Mouse (Mus musculus): Measurements from ENCODE around the gene Fmnl2.
A peak's percentile ranks its signal among the peaks of the same experiment; 100 is the strongest.

Gene Fmnl2

GRCm38 (mm10) chr2:53100093-53100492, 242.4 kb downstream of the Fmnl2 start:
- DNase-seq (ENCODE audit: extremely low spot score, low read depth, low spot score): no peak

GRCm38 (mm10) chr2:53101885-53102740, 244.5 kb downstream of the Fmnl2 start:
- no peak for DNase-seq (ENCODE audit: extremely low spot score, low read depth, low spot score)

- DNase-seq (ENCODE audit: extremely low spot score, low read depth, low spot score): no peak
Observed at GRCm38 (mm10) chr2:53102901-53103300, 245.2 kb downstream of the Fmnl2 start.

DNA sequence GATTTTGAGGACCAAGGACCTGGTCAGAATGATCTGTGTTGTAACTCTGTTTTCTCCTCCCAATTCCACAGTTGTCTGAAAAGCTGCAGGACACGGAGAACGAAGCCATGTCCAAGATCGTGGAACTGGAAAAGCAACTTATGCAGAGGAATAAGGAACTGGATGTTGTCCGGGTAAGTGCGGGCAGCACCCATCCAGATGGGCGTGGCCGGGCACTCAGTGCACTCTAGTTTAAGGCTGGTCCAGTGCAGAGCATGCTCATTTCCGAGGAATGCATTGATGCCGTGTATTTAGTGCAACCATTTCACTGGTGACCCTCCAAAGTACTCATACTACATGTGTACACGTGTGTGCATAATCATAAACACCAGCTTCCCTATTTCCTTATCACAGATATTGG, 247.7 kb downstream of the Fmnl2 start:
- no peak for DNase-seq (ENCODE audit: extremely low spot score, low read depth, low spot score)

GRCm38 (mm10) chr2:53106056-53106455, 248.4 kb downstream of the Fmnl2 start:
- DNase-seq (ENCODE audit: extremely low spot score, low read depth, low spot score): no peak

DNA sequence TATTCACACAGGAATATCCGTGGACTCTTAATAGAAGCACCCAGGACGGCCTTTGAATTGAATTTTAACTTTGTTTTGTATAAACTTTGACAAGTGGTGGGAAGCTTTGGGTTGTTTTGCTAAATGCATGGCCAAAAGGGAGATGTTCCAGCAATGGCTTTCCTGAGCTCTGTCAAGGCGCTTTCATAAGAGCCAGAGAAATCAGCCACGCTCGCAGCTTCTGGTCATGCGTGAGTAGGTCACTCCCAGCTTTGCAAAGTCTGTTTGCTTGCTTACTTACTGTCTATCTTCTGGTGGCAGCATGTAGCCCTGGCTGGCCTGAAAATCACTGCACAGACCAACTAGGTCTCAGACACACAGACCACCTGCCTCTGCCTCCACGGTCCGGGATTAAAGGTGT, 248.8 kb downstream of the Fmnl2 start:
- no peak for DNase-seq (ENCODE audit: extremely low spot score, low read depth, low spot score)

GRCm38 (mm10) chr2:53108547-53108946, 250.9 kb downstream of the Fmnl2 start:
- no peak for DNase-seq (ENCODE audit: extremely low spot score, low read depth, low spot score)

GRCm38 (mm10) chr2:53121797-53122196, 264.1 kb downstream of the Fmnl2 start:
- peak; percentile 42 for DNase-seq (ENCODE audit: extremely low spot score, low read depth, low spot score)

DNA sequence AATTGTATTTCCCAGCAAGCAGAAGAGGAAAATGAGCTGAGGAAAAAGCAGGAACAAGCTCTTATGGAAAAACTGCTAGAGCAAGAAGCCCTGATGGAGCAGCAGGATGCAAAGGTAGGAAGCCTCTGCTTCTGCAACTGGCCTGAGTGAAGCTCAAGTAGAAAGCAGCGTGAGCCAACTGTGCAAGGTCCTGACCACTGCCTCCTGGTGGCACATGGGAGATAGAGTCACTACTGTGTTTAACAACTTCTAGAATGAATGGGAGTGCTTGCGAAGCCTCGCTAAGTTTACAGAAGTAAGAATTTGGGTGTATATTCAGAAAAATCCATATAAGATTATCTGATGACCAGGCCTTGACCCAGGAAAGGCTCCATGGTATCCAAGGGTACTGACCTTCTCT, 268.3 kb downstream of the Fmnl2 start:
- DNase-seq (ENCODE audit: extremely low spot score, low read depth, low spot score): no peak

- no peak for DNase-seq (ENCODE audit: extremely low spot score, low read depth, low spot score)
Observed at GRCm38 (mm10) chr2:53129070-53129469, 271.4 kb downstream of the Fmnl2 start.

GRCm38 (mm10) chr2:53131567-53131966, 273.9 kb downstream of the Fmnl2 start:
- no peak for DNase-seq (ENCODE audit: extremely low spot score, low read depth, low spot score)

DNA sequence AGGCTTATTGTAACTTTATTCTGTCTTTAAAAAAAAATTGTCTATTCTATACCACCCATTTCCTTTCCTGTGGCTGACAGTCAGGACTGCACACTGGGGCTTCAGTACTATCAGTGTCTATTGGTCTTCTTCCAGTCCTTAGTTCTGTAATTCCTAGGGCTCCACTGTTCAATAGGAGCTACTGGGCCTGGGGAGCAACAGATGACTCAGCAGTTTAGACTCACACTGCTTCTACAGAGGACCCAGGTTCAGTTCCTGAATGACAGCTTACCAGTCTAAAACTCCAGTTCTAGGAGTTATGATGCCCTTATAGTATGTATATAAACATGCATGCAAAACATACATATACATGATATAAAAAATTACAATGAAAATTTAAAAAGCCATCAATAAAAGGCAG, 289.2 kb downstream of the Fmnl2 start:
- DNase-seq (ENCODE audit: extremely low spot score, low read depth, low spot score): no peak

- no peak for DNase-seq (ENCODE audit: extremely low spot score, low read depth, low spot score)
Observed at GRCm38 (mm10) chr2:53173966-53174365, 316.3 kb downstream of the Fmnl2 start.

GRCm38 (mm10) chr2:53178966-53179365, 321.3 kb downstream of the Fmnl2 start:
- DNase-seq (ENCODE audit: extremely low spot score, low read depth, low spot score): no peak

DNA sequence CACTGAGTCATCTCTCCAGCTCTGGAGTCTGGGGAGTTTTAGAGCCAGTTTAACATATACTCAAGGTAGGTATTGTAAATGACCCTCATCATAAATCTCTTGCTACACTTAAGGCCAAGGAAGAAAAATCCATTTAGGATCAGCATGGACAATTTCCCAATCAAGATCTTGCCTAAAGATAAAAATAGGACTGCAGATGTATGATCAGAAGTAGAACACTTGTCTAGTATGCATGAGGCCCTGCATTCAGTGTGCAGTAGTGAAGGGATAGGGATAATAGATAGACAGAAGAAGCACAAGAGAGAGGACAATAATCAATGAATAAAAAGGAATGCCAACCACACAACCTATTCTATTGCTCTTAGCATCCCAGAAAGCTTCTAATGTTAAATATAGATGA, 322.2 kb downstream of the Fmnl2 start:
- no peak for DNase-seq (ENCODE audit: extremely low spot score, low read depth, low spot score)

All from hindlimb bud, embryonic 11.5 days (tissue).